Mouse (Mus musculus) retina, adult 2 months (tissue): ENCODE results near the gene Gm20532.

ENCODE experiments used
- DNase-seq: peaks from one replicate; pipeline ENCODE4 v3.0.0-alpha.2; 2012; ENCODE audit warnings: low read depth, low spot score

Gm20532 gene

GRCm38 (mm10) chr2:26621246-26621645, 34.8 kb downstream of the Gm20532 start:
- no peak for DNase-seq

- no peak for DNase-seq
These were observed 36.5 kb downstream of the Gm20532 start for GRCm38 (mm10) chr2:26622984-26623383.

GRCm38 (mm10) chr2:26625419-26625818, 39.0 kb downstream of the Gm20532 start:
- DNase-seq, result no peak

GRCm38 (mm10) chr2:26626081-26626480, 39.6 kb downstream of the Gm20532 start:
- no peak for DNase-seq

- peak; percentile 42 for DNase-seq
These were observed 41.7 kb downstream of the Gm20532 start, which contains the start of gene Fam69b for GRCm38 (mm10) chr2:26627921-26628739. Gene Fam69b, plus strand, starts transcription at chr2:26628457.

GRCm38 (mm10) chr2:26628792-26629437, 42.5 kb downstream of the Gm20532 start:
- no peak for DNase-seq

GRCm38 (mm10) chr2:26632541-26633395, 46.3 kb downstream of the Gm20532 start:
- DNase-seq, result no peak

- no peak for DNase-seq
These were observed 47.6 kb downstream of the Gm20532 start for GRCm38 (mm10) chr2:26633953-26634530.

- no peak for DNase-seq
These were observed 48.4 kb downstream of the Gm20532 start for GRCm38 (mm10) chr2:26634629-26635488.

- no peak for DNase-seq
These were observed 49.3 kb downstream of the Gm20532 start for GRCm38 (mm10) chr2:26635489-26636324.

GRCm38 (mm10) chr2:26636325-26636635, 49.8 kb downstream of the Gm20532 start:
- no peak for DNase-seq

GRCm38 (mm10) chr2:26637316-26637932, 51.0 kb downstream of the Gm20532 start:
- no peak for DNase-seq

- no peak for DNase-seq
These were observed 51.6 kb downstream of the Gm20532 start for GRCm38 (mm10) chr2:26638039-26638438.

- DNase-seq, result no peak
These were observed 52.1 kb downstream of the Gm20532 start for GRCm38 (mm10) chr2:26638572-26638971.

GRCm38 (mm10) chr2:26639083-26639482, 52.6 kb downstream of the Gm20532 start:
- DNase-seq, result no peak

- DNase-seq, result peak; percentile 93
These were observed 53.7 kb downstream of the Gm20532 start for GRCm38 (mm10) chr2:26639838-26640830.

- no peak for DNase-seq
These were observed 54.7 kb downstream of the Gm20532 start for GRCm38 (mm10) chr2:26641006-26641647.

- DNase-seq, result no peak
These were observed 57.5 kb downstream of the Gm20532 start for GRCm38 (mm10) chr2:26643942-26644341.
